Mouse (Mus musculus): ENCODE data around the gene Tnr.

DNA sequence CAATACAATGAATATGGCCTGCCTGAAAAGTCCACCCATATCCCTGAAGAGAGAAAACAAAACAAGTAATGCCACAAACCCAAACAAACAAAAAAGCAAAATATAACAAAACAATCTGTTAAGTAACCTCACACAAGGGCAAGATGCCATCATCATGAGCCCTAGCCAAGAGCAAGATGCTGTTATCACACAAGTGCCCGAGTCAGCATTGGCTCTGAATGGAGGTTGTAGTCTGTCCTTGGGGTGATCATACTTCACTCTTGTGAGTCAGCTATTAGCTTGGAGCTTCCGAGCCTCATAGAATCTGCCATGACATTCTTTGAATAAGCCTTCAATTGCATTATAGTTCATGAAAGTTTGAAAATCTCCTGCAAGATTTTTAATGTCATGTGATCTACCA, 25.3 kb upstream of the Tnr start:
- TF ChIP-seq CTCF (IDR thresholded peaks at IDR 0.05; ENCODE audit: low read depth) (no peak), EP300 (IDR thresholded peaks at IDR 0.05; ENCODE audit: low read depth) (no peak)
